Mouse (Mus musculus): ENCODE data around the gene Hadhb. TPM values are rescaled to one million over a fixed set of nuclear protein-coding genes. Genes with fewer than 3 reads are reported as not detected.
"Not testable (repeated sequence)": the region's sequence is repeated elsewhere in the genome, so short reads cannot be mapped to it uniquely, and the experiment has no call there.

Gene Hadhb
- polyA plus RNA-seq, 1 experiment, result 88.1 TPM

DNA sequence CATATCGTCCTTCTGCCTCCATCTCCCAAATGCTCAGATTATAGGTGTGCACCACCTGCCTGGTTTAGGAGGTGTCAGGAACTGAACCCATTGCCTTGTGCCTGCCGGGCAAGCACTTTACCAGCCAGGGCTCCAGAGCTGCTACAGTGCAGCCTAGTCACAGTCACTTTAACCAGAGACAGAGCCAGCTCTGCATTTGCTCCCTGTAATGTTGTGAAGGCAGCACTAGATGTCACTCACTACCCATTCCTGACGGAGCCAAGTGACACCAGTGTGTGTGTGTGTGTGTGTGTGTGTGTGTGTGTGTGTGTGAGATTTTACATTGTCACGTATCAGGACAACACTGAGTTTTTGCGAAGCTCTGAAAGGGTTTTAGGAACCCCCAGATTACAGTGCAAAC lies 46.5 kb downstream of the Hadhb start:
- TF ChIP-seq CTCF (IDR thresholded peaks at IDR 0.05; ENCODE audit: extremely low read depth, insufficient read length, insufficient replicate concordance, low read depth, low read length) (no peak), POLR2A (IDR thresholded peaks at IDR 0.05; ENCODE audit: low read depth, low read length) (no peak)
- H3K27ac ChIP-seq (ENCODE audit: insufficient read depth, low read depth, low read length), result no peak overlapping the region

GRCm38 (mm10) chr5:30202221-30202620 lies 47.2 kb downstream of the Hadhb start:
- WGBS, result 80% methylated on average over 7 of the region's 7 CpGs
- TF ChIP-seq POLR2A (IDR thresholded peaks at IDR 0.05; ENCODE audit: low read depth, low read length) (no peak), CTCF (IDR thresholded peaks at IDR 0.05; ENCODE audit: extremely low read depth, insufficient read length, insufficient replicate concordance, low read depth, low read length) (no peak)
- Histone ChIP-seq H3K4me3 (ENCODE audit: low read depth, low read length) (no peak overlapping the region), H3K27me3 (ENCODE audit: control insufficient read depth, insufficient read depth, low read length) (no peaks in the 10 kb centered on the region), H3K27ac (ENCODE audit: insufficient read depth, low read depth, low read length) (no peak overlapping the region), H3K36me3 (ENCODE audit: control insufficient read depth, insufficient read depth, low read length) (no peaks in the 10 kb centered on the region), H3K4me1 (ENCODE audit: control insufficient read depth, insufficient read depth, insufficient read length, low read length) (peaks cover 2% of the 10 kb centered on the region; the same call in 1 of the 2 replicates)

More for the DNA sequence above, 46.5 kb downstream of the Hadhb start:
- no peaks in the 10 kb centered on the region for H3K27me3 ChIP-seq (ENCODE audit: control insufficient read depth, insufficient read depth, low read length)
- no peaks in the 10 kb centered on the region for H3K36me3 ChIP-seq (ENCODE audit: control insufficient read depth, insufficient read depth, low read length)
- peaks cover 2% of the 10 kb centered on the region; the same call in 1 of the 2 replicates for H3K4me1 ChIP-seq (ENCODE audit: control insufficient read depth, insufficient read depth, insufficient read length, low read length)
- 33% methylated on average over 5 of the region's 5 CpGs for WGBS
- H3K4me3 ChIP-seq (ENCODE audit: low read depth, low read length), result no peak overlapping the region

DNA sequence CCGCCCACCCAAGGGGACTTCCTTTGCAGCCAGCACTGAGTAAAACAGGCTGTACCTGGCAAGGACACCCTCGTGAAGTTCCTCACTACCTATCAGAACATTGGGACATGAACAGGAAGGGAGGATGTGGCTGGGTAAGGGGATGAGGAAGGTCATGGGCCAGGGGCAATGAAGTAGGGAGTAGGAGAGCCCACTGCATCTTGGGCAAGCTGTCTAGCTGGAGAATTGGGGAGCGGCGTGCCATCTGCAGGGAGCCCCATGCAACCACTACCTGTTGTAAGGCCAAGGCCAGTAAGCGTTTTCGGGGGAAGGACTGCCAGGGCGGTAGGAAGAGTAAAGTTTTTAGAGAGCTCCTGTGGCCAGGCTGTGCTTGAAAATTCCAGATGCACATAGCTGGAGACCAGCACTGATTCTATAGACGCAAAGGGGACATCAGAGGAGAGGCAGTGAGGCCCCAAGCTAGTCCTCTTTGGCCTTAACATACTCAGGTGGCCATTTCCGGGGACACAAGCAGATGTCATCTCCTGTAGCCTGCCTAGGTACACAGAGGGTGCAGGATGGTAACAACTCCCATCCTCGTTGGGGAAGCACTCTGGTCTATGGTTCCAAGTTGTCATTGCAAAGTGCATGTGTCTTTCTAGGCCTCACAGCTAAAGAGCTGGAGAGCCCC lies 48.3 kb downstream of the Hadhb start:
- Histone ChIP-seq H3K4me3 (ENCODE audit: low read depth, low read length) (no peak overlapping the region), H3K36me3 (ENCODE audit: control insufficient read depth, insufficient read depth, low read length) (no peaks in the 10 kb centered on the region), H3K4me1 (ENCODE audit: control insufficient read depth, insufficient read depth, insufficient read length, low read length) (peaks cover under 1% of the 10 kb centered on the region; the same call in 1 of the 2 replicates), H3K27me3 (ENCODE audit: control insufficient read depth, insufficient read depth, low read length) (no peaks in the 10 kb centered on the region), H3K27ac (ENCODE audit: insufficient read depth, low read depth, low read length) (no peak overlapping the region)
- WGBS, result 81% methylated on average over 10 of the region's 10 CpGs
- no peak for TF ChIP-seq CTCF (IDR thresholded peaks at IDR 0.05; ENCODE audit: extremely low read depth, insufficient read length, insufficient replicate concordance, low read depth, low read length)
- TF ChIP-seq POLR2A (IDR thresholded peaks at IDR 0.05; ENCODE audit: low read depth, low read length), result no peak

- H3K36me3 ChIP-seq (ENCODE audit: control insufficient read depth, insufficient read depth, low read length), result no peaks in the 10 kb centered on the region
- no peak overlapping the region for H3K4me3 ChIP-seq (ENCODE audit: low read depth, low read length)
- no peaks in the 10 kb centered on the region for H3K4me1 ChIP-seq (ENCODE audit: control insufficient read depth, insufficient read depth, insufficient read length, low read length)
- no peaks in the 10 kb centered on the region for H3K27me3 ChIP-seq (ENCODE audit: control insufficient read depth, insufficient read depth, low read length)
- no peak overlapping the region for H3K27ac ChIP-seq (ENCODE audit: insufficient read depth, low read depth, low read length)
- no peak for TF ChIP-seq POLR2A (IDR thresholded peaks at IDR 0.05; ENCODE audit: low read depth, low read length)
- TF ChIP-seq CTCF (IDR thresholded peaks at IDR 0.05; ENCODE audit: extremely low read depth, insufficient read length, insufficient replicate concordance, low read depth, low read length), result no peak
- WGBS, result 48% methylated on average over 1 of the region's 1 CpGs
Measured at GRCm38 (mm10) chr5:30204441-30204840, 49.4 kb downstream of the Hadhb start.

DNA sequence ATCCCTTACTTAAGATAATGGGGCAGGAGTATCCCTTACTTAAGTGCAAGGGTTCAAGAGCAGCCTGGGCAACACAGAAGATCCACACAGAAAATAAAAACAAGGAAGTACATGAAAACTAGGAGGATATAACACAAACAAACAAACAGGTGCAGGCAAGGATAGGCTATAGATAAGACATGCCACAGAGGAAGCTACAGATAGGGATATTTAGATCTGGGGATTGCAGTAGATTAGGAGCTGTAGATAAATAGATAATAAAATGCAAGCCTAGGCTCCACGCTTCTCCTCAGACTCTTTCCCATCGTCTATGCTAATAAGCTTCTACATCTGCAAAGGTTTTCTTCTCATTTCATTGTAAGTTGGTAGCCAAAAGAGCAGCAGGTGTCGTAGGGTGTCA lies 50.0 kb downstream of the Hadhb start:
- WGBS, result 60% methylated on average over 3 of the region's 3 CpGs
- TF ChIP-seq POLR2A (IDR thresholded peaks at IDR 0.05; ENCODE audit: low read depth, low read length), result no peak
- no peak for TF ChIP-seq CTCF (IDR thresholded peaks at IDR 0.05; ENCODE audit: extremely low read depth, insufficient read length, insufficient replicate concordance, low read depth, low read length)
- no peak overlapping the region for H3K27ac ChIP-seq (ENCODE audit: insufficient read depth, low read depth, low read length)
- no peaks in the 10 kb centered on the region for H3K27me3 ChIP-seq (ENCODE audit: control insufficient read depth, insufficient read depth, low read length)
- H3K4me3 ChIP-seq (ENCODE audit: low read depth, low read length), result no peak overlapping the region
- no peaks in the 10 kb centered on the region for H3K36me3 ChIP-seq (ENCODE audit: control insufficient read depth, insufficient read depth, low read length)
- H3K4me1 ChIP-seq (ENCODE audit: control insufficient read depth, insufficient read depth, insufficient read length, low read length), result no peaks in the 10 kb centered on the region

- Histone ChIP-seq H3K36me3 (ENCODE audit: control insufficient read depth, insufficient read depth, low read length) (no peaks in the 10 kb centered on the region), H3K4me1 (ENCODE audit: control insufficient read depth, insufficient read depth, insufficient read length, low read length) (no peaks in the 10 kb centered on the region), H3K4me3 (ENCODE audit: low read depth, low read length) (no peak within 1 kb of the TSS), H3K27me3 (ENCODE audit: control insufficient read depth, insufficient read depth, low read length) (no peaks in the 10 kb centered on the region), H3K27ac (ENCODE audit: insufficient read depth, low read depth, low read length) (no peak within 1 kb of the TSS)
- TF ChIP-seq POLR2A (IDR thresholded peaks at IDR 0.05; ENCODE audit: low read depth, low read length), result no peak
- no peak for TF ChIP-seq CTCF (IDR thresholded peaks at IDR 0.05; ENCODE audit: extremely low read depth, insufficient read length, insufficient replicate concordance, low read depth, low read length)
- 66% methylated on average over 5 of the region's 5 CpGs for WGBS
Measured at GRCm38 (mm10) chr5:30205493-30205892, 50.4 kb downstream of the Hadhb start, which contains the start of gene Adgrf3. Gene Adgrf3 (minus strand): TSS chr5:30205722.

GRCm38 (mm10) chr5:30207276-30207675 lies 52.2 kb downstream of the Hadhb start:
- 62% methylated on average over 6 of the region's 6 CpGs for WGBS
- no peaks in the 10 kb centered on the region for H3K27me3 ChIP-seq (ENCODE audit: control insufficient read depth, insufficient read depth, low read length)
- H3K4me1 ChIP-seq (ENCODE audit: control insufficient read depth, insufficient read depth, insufficient read length, low read length), result no peaks in the 10 kb centered on the region
- no peak overlapping the region for H3K4me3 ChIP-seq (ENCODE audit: low read depth, low read length)
- TF ChIP-seq POLR2A (IDR thresholded peaks at IDR 0.05; ENCODE audit: low read depth, low read length) (no peak), CTCF (IDR thresholded peaks at IDR 0.05; ENCODE audit: extremely low read depth, insufficient read length, insufficient replicate concordance, low read depth, low read length) (peak; percentile 54; the same call in 1 of the 2 replicates)
- H3K36me3 ChIP-seq (ENCODE audit: control insufficient read depth, insufficient read depth, low read length), result no peaks in the 10 kb centered on the region
- H3K27ac ChIP-seq (ENCODE audit: insufficient read depth, low read depth, low read length), result no peak overlapping the region

- H3K27me3 ChIP-seq (ENCODE audit: control insufficient read depth, insufficient read depth, low read length); H3K27ac ChIP-seq (ENCODE audit: insufficient read depth, low read depth, low read length); H3K4me3 ChIP-seq (ENCODE audit: low read depth, low read length); H3K36me3 ChIP-seq (ENCODE audit: control insufficient read depth, insufficient read depth, low read length); H3K4me1 ChIP-seq (ENCODE audit: control insufficient read depth, insufficient read depth, insufficient read length, low read length): not testable (repeated sequence)
- 86% methylated on average over 5 of the region's 5 CpGs for WGBS
Measured at GRCm38 (mm10) chr5:30210758-30211157, 55.7 kb downstream of the Hadhb start.

Measured in small intestine, adult 2 months (tissue).